Comparison of ENCODE assay signal across 19 mouse cellular contexts in the genomic region with DNA sequence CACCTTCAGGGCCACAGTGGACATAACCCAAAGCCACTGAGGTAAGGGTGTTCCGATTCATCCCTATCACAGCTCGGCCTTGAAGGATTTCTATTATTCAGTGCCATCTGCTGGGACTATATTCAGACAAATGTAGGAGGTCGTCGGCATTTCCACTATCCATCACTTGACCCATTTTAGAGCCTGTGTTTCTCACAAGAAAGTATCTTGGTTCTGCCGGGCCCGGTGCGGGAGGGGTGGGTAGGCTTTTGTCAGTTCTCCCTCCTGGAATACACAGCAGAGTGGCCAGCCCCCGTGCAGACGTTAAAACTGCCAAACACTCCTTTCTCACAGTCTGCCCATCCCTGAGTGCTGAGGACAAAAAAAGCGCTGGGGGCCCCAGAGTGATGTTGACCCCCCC.
"Had no signal": no experiment of that assay in that cellular context is flagged by ENCODE, and none has a peak within 500 bp of the region (broad histone marks: within the 10 kb centered on the region; RNA-seq: fewer than 3 reads in every experiment).

No protein-coding gene starts in this region.

- ATAC-seq: intestine, embryonic 16.5 days; liver, embryonic 12.5 days had no signal

- H3K36me3 ChIP-seq: liver, embryonic 15.5 days had no signal

- DNase-seq: kidney, adult 18-20 months; kidney, adult 9 months; kidney, postnatal 14 days; kidney, postnatal 4 days; liver; lung, adult 18-20 months; lung, postnatal 10 days; lung, postnatal 36 days; midbrain, embryonic 14.5 days; thymus, adult 2 months; thymus, postnatal 14 days; thymus, postnatal 4 days had no signal

- H3K9me3 ChIP-seq: limb, embryonic 10.5 days; limb, embryonic 13.5 days; liver, embryonic 12.5 days; liver, embryonic 15.5 days; lung, embryonic 15.5 days had no signal

- H3K4me2 ChIP-seq: limb, embryonic 13.5 days; liver, embryonic 12.5 days; liver, embryonic 15.5 days; lung, embryonic 15.5 days; midbrain, embryonic 11.5 days had no signal

- H3K27me3 ChIP-seq: limb, embryonic 13.5 days; liver, embryonic 12.5 days; liver, embryonic 15.5 days; lung, embryonic 15.5 days had no signal

- H3K4me3 ChIP-seq: limb, embryonic 10.5 days; limb, embryonic 13.5 days; liver, embryonic 12.5 days; liver, embryonic 15.5 days; lung, embryonic 15.5 days had no signal

- H3K9ac ChIP-seq: limb, embryonic 13.5 days; liver, embryonic 12.5 days; liver, embryonic 15.5 days; lung, embryonic 15.5 days had no signal

- H3K27ac ChIP-seq: limb, embryonic 10.5 days; limb, embryonic 13.5 days; liver, embryonic 12.5 days; liver, embryonic 15.5 days; lung, embryonic 15.5 days had no signal
